Mouse (Mus musculus) lung, adult 2 months (tissue): ENCODE measurements around the gene Car12.

Source experiments
- CTCF ChIP-seq: fragments of 200-500 bp; IDR thresholded peaks from 2 replicates; pipeline ENCODE4 v1.5.1; 2011; ENCODE audit warnings: mild to moderate bottlenecking, low read length, control low read depth; ENCODE audit not compliant: insufficient read depth
- POLR2A ChIP-seq: fragments of 200-500 bp; IDR thresholded peaks from 2 replicates; pipeline ENCODE4 v1.6.1; 2011; ENCODE audit warnings: low read depth, mild to moderate bottlenecking, control low read depth, low read length, borderline replicate concordance; ENCODE audit errors: extremely low read depth

DNA sequence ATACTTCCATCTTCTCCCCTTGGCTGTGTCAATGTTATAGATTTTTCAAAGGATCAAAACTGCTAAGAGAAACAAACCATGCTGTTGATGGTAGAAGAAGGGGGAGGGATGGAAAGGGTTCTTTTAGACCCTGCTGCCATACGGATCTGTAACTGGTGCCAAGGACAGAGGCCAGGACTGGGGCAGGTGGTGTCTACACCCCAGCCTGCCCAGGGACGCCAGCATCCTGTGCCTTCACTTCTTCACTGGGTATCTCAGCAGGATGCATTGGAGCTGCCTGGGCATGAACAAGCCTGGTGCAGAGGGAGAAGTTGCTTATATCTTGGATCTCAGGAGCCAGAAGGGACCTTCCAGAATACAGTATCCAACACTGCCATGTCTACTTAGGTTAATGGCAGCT, 31.0 kb downstream of the Car12 start:
- TF ChIP-seq CTCF, result no peak
- no peak for TF ChIP-seq POLR2A
